In the genomic region with DNA sequence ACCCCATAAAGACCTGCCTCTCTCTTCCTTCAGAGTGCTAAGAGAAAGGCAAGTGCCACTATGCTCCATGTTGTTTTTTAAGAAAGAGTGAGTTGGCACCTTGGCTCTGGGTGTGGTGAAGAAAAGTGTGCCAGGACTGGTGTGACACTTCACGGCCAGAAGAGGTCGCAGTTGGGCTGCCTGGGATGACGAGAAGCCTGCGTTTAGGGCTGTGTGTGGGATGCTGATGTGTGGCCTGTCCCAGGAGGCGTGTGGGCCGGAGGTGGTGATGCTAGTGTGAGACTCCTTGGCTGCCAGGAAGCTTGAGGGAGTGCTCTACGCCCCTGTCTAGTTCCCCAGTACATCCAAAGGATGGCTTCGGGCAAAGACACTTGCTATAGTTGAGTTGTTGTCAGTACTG, we compare ENCODE assay signal across 8 mouse cellular contexts. TPM values are rescaled to one million over a fixed set of nuclear protein-coding genes. Genes with fewer than 3 reads are reported as not detected.
DNase-seq lines count a peak whose midpoint lies in the region; TF ChIP-seq lines count a peak whose summit lies in the region.
"Had no signal": no experiment of that assay in that cellular context is flagged by ENCODE, and none has a peak within 500 bp of the region (broad histone marks: within the 10 kb centered on the region; RNA-seq: fewer than 3 reads in every experiment).

No protein-coding gene starts in this region.

- peaks cover 20% of the 10 kb centered on the region for H3K4me1 ChIP-seq in olfactory bulb, adult 2 months (ENCODE audit: control insufficient read depth, insufficient read depth, low read length)

- WGBS in olfactory bulb, adult 2 months: 9% methylated on average over 8 of the region's 8 CpGs

- TF ChIP-seq POLR2A in olfactory bulb, adult 2 months (IDR thresholded peaks at IDR 0.05; ENCODE audit: insufficient read depth, low read depth, low read length): no peak

- no peak overlapping the region for H3K27ac ChIP-seq in olfactory bulb, adult 2 months (ENCODE audit: insufficient read depth, low read depth, low read length)

- peak; percentile 23 to 45 for DNase-seq in CD8-positive naive resting alpha-beta T cell, adult 2 months (ENCODE audit: low read depth in 2 of 2, low spot score in 2 of 2)
- peak; percentile 39 for DNase-seq in WW6 (ENCODE audit: low read depth, low spot score)
- peak; percentile 72 for DNase-seq in embryo, embryonic 10.5 days (ENCODE audit: low spot score)
- DNase-seq in gastrocnemius, postnatal 25 days: peak; percentile 56
- peak; percentile 27 to 68 for DNase-seq in kidney, postnatal 36 days
- DNase-seq in lung, adult 18-20 months: peak; percentile 46 to 52

- H3K4me3 ChIP-seq in olfactory bulb, adult 2 months (ENCODE audit: insufficient read depth, low read depth, low read length): no peak overlapping the region
- H3K4me3 ChIP-seq: limb, embryonic 15.5 days had no signal

- TF ChIP-seq CTCF in olfactory bulb, adult 2 months (IDR thresholded peaks at IDR 0.05; ENCODE audit: insufficient read depth, low read depth, low read length): peak; percentile 81

RNA-seq across cellular contexts. Expression of a gene that starts 9.0 kb away (rescaled TPM):
- total RNA-seq in gastrocnemius, postnatal 25 days (2021): 10 to 100 TPM; 23.4 to 27.2 TPM
- polyA plus RNA-seq in olfactory bulb, adult 2 months (2012; ENCODE audit: insufficient read depth, insufficient read length, low replicate concordance, missing spikeins): 429 TPM in 1 of 2 replicates, not detected in the other

RNA-seq across cellular contexts. Expression of a gene that starts 9.5 kb away (rescaled TPM):
- total RNA-seq in gastrocnemius, postnatal 25 days (2021): 1 to 10 TPM; 3.1 to 4.8 TPM
- not detected in 2 replicates for polyA plus RNA-seq in olfactory bulb, adult 2 months (2012; ENCODE audit: insufficient read depth, insufficient read length, low replicate concordance, missing spikeins)
